Mouse (Mus musculus) C2C12 (cell line): ENCODE measurements around the gene Gnb3. TPM values are rescaled to one million over a fixed set of nuclear protein-coding genes. Genes with fewer than 3 reads are reported as not detected.
"Not testable (repeated sequence)": the region's sequence is repeated elsewhere in the genome, so short reads cannot be mapped to it uniquely, and the experiment has no call there.

Experiments used
- H3K27me3 ChIP-seq: one replicate; pipeline ENCODE4 v1.6.1; 2011; ENCODE audit not compliant: control insufficient read depth, insufficient read depth, insufficient read length
- H3K36me3 ChIP-seq: one replicate; pipeline ENCODE4 v1.6.1; 2011; ENCODE audit not compliant: control insufficient read depth, insufficient read depth
- H3K4me3 ChIP-seq: one replicate; pipeline ENCODE4 v1.5.1; 2011; ENCODE audit warnings: mild to moderate bottlenecking, control low read depth; ENCODE audit not compliant: poor library complexity, insufficient read depth, severe bottlenecking
- H3K79me2 ChIP-seq: one replicate; pipeline ENCODE4 v1.6.1; 2011; ENCODE audit not compliant: control insufficient read depth, insufficient read depth
- H3K79me3 ChIP-seq: one replicate; pipeline ENCODE4 v1.6.1; 2011; ENCODE audit warnings: low read depth, control low read depth
- H3ac ChIP-seq: one replicate; pipeline ENCODE3; 2011; ENCODE audit warnings: low read depth; ENCODE audit not compliant: control insufficient read depth, insufficient read length
- CEBPB ChIP-seq: IDR thresholded peaks from one replicate; pipeline ENCODE4 v1.6.1; 2011; ENCODE audit warnings: low read depth, mild to moderate bottlenecking, control low read depth, moderate library complexity
- CTCF ChIP-seq: IDR thresholded peaks from one replicate; pipeline ENCODE4 v1.5.1; 2011; ENCODE audit not compliant: control insufficient read depth, insufficient read depth, insufficient read length
- FOSL1 ChIP-seq: IDR thresholded peaks from one replicate; pipeline ENCODE4 v1.8.0; 2011; ENCODE audit warnings: mild to moderate bottlenecking, low read length; ENCODE audit not compliant: poor library complexity, insufficient read depth, severe bottlenecking
- MAX ChIP-seq: IDR thresholded peaks from one replicate; pipeline ENCODE4 v1.6.1; 2011; ENCODE audit warnings: mild to moderate bottlenecking, control low read depth
- MYOD1 ChIP-seq: IDR thresholded peaks from one replicate; pipeline ENCODE4 v1.6.1; 2011; ENCODE audit warnings: low read depth; ENCODE audit not compliant: control insufficient read depth, insufficient read length
- MYOG ChIP-seq: IDR thresholded peaks from one replicate; pipeline ENCODE4 v1.6.1; 2011; ENCODE audit not compliant: control insufficient read depth, insufficient read length; ENCODE audit errors: extremely low read depth
- USF1 ChIP-seq: IDR thresholded peaks from one replicate; pipeline ENCODE4 v1.6.1; 2011; ENCODE audit warnings: low read depth, mild to moderate bottlenecking, control low read depth, moderate library complexity
- polyA plus RNA-seq: library from polyadenylated mRNA; unstranded; fragments of >200 nt; fragmentation: generic; extraction: Trizol; gene quantifications from one replicate; pipeline ENCODE4 v1.2.1, GENCODE M21; 2012; ENCODE audit warnings: missing spikeins

Gnb3 gene
- polyA plus RNA-seq, 1 experiment: not detected

DNA sequence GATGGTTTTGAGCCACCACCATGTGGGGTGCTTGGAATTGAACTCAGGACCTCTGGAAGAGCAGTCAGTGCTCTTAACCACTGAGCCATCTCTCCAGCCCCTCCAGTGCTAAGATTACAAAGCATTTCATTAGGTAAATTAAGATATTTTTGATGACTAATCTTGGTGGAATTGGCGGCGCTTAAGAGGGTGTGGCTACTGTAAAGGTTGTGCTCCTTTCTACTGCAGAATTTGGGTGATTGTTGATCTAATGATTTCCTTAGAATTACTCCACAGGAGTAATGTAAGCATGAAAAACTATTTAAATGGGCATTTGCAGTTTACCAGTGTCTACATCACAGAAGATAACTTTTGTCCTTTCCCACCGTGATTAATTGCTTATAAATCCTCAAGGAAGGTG lies 35.7 kb downstream of the Gnb3 start:
- peaks cover 1% of the 10 kb centered on the region for H3K79me3 ChIP-seq
- no peaks in the 10 kb centered on the region for H3K27me3 ChIP-seq
- H3K36me3 ChIP-seq: no peaks in the 10 kb centered on the region
- H3K79me2 ChIP-seq: no peaks in the 10 kb centered on the region
- no peak overlapping the region for H3ac ChIP-seq
- TF ChIP-seq MAX (no peak), CTCF (no peak), CEBPB (no peak), MYOG (no peak)
- H3K4me3 ChIP-seq: no peak overlapping the region

DNA sequence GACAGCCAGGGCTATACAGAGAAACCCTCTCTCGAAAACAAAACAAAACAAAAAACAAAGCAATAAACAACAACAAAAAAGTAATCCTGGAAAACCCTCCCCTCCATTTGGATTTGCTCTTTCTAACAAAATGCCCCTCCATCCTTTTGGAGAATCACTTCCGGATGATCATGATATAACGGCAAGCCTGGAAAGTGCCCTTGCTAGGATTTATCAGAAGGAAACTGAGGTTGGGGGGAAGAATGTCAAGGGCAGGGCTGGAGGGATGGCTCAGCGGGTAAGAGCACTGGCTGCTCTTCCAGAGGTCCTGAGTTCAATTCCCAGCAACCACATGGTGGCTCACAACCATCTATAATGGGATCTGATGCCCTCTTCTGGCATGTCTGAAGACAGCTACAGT lies 36.4 kb downstream of the Gnb3 start:
- H3K27me3 ChIP-seq, H3K79me2 ChIP-seq, H3K36me3 ChIP-seq, H3K4me3 ChIP-seq, H3K79me3 ChIP-seq, H3ac ChIP-seq: not testable (repeated sequence)

DNA sequence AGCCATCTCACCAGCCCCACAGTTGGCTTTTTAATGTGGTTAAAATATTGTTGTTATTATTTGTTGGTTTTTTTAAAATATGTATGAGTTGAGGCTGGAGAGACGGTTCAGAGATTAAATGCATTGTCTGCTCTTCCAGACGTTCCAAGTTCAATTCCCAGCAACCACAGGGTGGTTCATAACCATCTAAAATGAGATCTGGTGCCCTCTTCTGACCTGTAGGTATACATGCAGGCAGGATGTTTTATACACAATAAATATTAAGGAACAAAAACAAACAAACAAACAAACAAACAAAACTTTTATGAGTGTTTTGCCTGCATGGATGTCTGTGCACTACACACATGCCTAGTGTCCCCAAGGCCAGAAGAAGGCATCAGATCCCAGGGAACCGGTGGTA lies 37.0 kb downstream of the Gnb3 start:
- no peaks in the 10 kb centered on the region for H3K36me3 ChIP-seq
- H3K79me2 ChIP-seq: no peaks in the 10 kb centered on the region
- no peak overlapping the region for H3K4me3 ChIP-seq
- no peaks in the 10 kb centered on the region for H3K79me3 ChIP-seq
- H3ac ChIP-seq: no peak overlapping the region
- no peaks in the 10 kb centered on the region for H3K27me3 ChIP-seq
- no peak for TF ChIP-seq MAX
- no peak for TF ChIP-seq MYOD1
- TF ChIP-seq MYOG: no peak
- no peak for TF ChIP-seq USF1
- TF ChIP-seq CEBPB: no peak

DNA sequence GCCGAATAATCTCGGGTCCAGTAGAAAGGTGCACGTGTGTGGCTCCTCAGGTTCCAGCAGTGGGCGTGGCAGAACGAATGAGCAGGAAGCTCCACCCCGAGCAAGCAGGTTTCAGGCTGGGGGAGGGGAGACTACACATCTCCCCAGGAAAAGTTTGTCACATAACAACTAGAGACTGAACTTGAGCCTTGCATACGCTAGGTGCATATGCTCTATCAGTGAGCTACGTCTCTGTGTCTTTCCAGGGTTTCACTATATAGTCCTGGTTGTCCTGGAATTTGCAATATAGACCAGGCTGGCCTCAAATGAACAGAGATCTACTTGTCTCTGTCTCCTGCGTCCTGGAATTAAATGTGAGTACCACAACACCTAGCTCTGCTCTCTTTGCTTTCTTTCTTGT lies 37.7 kb downstream of the Gnb3 start:
- not testable (repeated sequence) for H3K36me3 ChIP-seq, H3K79me2 ChIP-seq, H3K27me3 ChIP-seq, H3K79me3 ChIP-seq, H3K4me3 ChIP-seq, H3ac ChIP-seq

DNA sequence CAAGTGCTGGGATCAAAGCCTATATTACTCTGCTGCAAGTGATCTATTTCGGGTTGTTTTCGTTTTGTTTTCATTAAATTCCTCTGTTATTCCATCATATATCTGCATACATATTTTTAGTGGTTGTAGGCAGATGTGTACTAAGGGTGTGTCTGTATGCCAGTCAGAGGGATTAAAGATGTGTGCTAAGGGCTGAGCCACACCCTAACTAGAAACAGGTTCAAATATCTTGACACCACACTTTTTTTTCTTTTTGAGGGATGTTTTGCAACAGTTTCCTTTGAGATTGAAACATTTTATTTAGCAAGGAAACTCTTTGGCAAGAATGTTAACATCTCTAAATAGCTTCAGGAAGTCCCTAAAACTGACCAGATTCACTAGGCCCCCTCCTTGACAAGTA lies 43.9 kb downstream of the Gnb3 start:
- H3K79me3 ChIP-seq: no peaks in the 10 kb centered on the region
- H3ac ChIP-seq: no peak overlapping the region
- TF ChIP-seq MYOD1 (no peak), CTCF (no peak), FOSL1 (no peak), MYOG (no peak), CEBPB (peak; percentile 61)
- no peaks in the 10 kb centered on the region for H3K79me2 ChIP-seq
- H3K4me3 ChIP-seq: no peak overlapping the region
- no peaks in the 10 kb centered on the region for H3K36me3 ChIP-seq
- no peaks in the 10 kb centered on the region for H3K27me3 ChIP-seq

DNA sequence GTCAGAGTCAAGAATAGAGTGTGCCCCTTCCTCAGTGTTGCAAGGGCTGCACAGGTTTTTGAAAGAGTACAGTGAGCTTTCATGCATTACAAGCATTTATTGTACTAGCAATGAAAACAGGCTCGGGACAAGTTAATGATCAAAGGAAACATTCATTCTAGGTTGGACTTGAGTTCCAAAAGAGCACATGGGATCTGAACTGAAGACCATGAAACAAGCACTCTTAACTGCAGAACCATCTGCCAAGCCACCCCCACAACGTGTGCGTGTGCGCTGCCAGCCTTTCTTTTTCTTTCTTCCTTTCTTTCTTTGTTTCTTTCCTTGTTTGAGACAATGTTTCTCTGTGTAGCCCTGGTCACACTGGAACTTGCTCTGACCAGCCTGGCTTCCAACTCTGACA lies 44.3 kb downstream of the Gnb3 start:
- Histone ChIP-seq H3K79me3 (no peaks in the 10 kb centered on the region), H3K27me3 (no peaks in the 10 kb centered on the region), H3K4me3 (no peak overlapping the region), H3K36me3 (no peaks in the 10 kb centered on the region), H3K79me2 (no peaks in the 10 kb centered on the region), H3ac (no peak overlapping the region)
- TF ChIP-seq USF1: no peak
- no peak for TF ChIP-seq MYOG
- TF ChIP-seq MAX: no peak
- TF ChIP-seq CTCF: no peak
- TF ChIP-seq MYOD1: no peak

DNA sequence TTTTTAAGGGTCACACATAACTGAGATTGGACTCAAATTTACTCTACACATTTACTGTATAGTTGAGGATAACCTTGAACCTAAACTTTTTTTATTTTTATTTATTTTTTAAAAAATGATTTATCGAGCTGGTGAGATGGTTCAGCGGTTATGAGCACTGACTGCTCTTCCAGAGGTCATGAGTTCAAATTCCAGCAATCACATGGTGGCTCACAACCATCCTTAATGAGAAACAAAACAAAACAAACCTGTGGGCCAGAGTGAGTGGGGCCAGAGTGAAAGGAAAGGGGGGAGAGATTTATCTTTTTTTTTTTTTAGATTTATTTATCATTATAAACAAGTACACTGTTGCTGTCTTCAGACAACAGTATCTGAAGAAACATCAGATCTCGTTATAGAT lies 48.2 kb downstream of the Gnb3 start:
- Histone ChIP-seq H3K27me3 (no peaks in the 10 kb centered on the region), H3K79me2 (no peaks in the 10 kb centered on the region), H3K4me3 (no peak overlapping the region), H3ac (no peak overlapping the region), H3K36me3 (no peaks in the 10 kb centered on the region), H3K79me3 (no peaks in the 10 kb centered on the region)
- TF ChIP-seq CTCF (no peak), FOSL1 (no peak), USF1 (no peak), CEBPB (no peak), MYOD1 (no peak), MAX (no peak), MYOG (no peak)
